Mouse (Mus musculus): ENCODE results near the gene Gm11596.
"Not testable (repeated sequence)": the region's sequence is repeated elsewhere in the genome, so short reads cannot be mapped to it uniquely, and the experiment has no call there.

- TF ChIP-seq CTCF (IDR thresholded peaks at IDR 0.05; ENCODE audit: borderline replicate concordance, insufficient read depth, low read length); POLR2A (IDR thresholded peaks at IDR 0.05; ENCODE audit: low read depth, low read length): not testable (repeated sequence)
Observed at GRCm38 (mm10) chr11:99772813-99773212, 20.5 kb downstream of the Gm11596 start, which contains the start of gene Gm11595.

Data from embryonic fibroblast, embryonic 13.5 days (primary cell).